Mouse (Mus musculus): Measurements from ENCODE around the gene Ccl21b. TPM values are rescaled to one million over a fixed set of nuclear protein-coding genes. Genes with fewer than 3 reads are reported as not detected.

Gene Ccl21b
- total RNA-seq (2023): not detected

DNA sequence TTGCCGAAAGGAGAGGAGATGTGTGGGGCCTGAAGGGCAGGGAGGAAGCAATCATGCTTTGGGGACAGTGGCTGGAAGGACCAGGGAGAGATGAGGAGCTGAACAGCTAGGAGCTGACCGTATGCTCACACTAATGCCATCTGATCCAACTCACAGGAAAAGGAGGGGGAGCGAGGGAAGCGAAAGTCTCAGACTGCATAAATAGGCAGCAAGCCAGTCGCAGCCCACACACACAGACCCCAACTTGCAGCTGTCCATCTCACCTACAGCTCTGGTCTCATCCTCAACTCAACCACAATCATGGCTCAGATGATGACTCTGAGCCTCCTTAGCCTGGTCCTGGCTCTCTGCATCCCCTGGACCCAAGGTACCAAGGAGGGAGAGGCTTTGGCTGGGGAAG is at the start of gene Ccl21b:
TSS of gene Ccl21b (plus strand) at position 301 of the 400 bp plus-strand sequence.

DNA sequence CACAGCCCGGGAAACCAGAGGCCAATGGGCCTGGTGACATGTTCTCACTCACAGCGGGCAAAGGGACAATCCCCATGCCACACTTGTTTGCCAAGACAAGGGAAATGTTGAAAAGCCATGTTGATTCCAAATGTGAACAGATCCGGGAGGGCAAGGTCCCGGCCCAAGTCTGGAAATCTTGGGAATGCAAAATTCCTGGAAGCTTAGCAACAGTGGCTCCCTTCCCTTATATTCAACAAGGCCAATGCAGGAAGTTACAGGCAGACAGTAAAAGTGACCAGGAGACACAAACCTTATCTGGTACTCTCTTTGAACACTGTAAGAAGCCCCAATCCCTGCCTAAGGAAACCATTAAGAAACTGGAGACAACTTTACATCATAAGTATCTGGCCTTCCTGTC is 15.2 kb upstream of the Ccl21b start, which contains the start of gene Gm10600:
TSS of gene Gm10600 (plus strand) at position 301 of the 400 bp plus-strand sequence.

DNA sequence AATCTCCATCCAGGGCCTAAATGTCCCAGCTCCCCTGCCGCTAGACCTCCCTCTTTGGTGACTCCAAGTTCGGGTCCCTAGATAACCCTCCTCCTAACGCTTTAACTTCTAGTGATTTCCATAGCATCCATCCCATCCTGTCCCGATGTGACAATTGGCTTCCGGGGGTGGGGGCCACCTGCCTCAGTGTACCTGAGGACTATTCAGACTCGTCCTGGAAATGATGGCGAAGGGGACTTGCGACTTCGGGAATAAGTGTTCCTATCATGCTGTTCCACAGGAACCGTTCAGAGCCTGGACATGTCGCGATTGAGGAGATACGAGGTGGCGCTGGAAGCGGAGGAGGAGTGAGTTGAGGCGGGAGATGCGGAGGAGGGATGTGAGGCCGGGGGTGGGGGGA is 38.4 kb downstream of the Ccl21b start, which contains the start of gene Gm21953:
TSS of gene Gm21953 (plus strand) at position 301 of the 400 bp plus-strand sequence.

Other genes starting within 250 kb of the Ccl21b start
- not detected for gene Gm21093, start 221.0 kb upstream of the Ccl21b start, total RNA-seq (2023)
- not detected for gene Gm3893, start 164.6 kb upstream of the Ccl21b start, total RNA-seq (2023)
- not detected for gene Gm13304, start 140.9 kb upstream of the Ccl21b start, total RNA-seq (2023)
- gene Gm13306, start 102.3 kb upstream of the Ccl21b start, total RNA-seq (2023): 1 to 10 TPM in 1 of 2 experiments, not detected in 1; 1.3 TPM
- gene Gm13305, start 87.2 kb upstream of the Ccl21b start, total RNA-seq (2023): not detected
- not detected for gene Gm10600, start 15.1 kb upstream of the Ccl21b start, total RNA-seq (2023)
- not detected for gene Gm21953, start 38.5 kb downstream of the Ccl21b start, total RNA-seq (2023)
- under 1 TPM; 0.09 to 0.16 TPM for gene Fam205a3, start 62.6 kb downstream of the Ccl21b start, total RNA-seq (2023)
- gene Gm21586, start 183.6 kb downstream of the Ccl21b start, total RNA-seq (2023): not detected
- gene Gm2163, start 211.0 kb downstream of the Ccl21b start, total RNA-seq (2023): under 1 TPM in 1 of 2 experiments, not detected in 1; 0.16 TPM

Data from neutrophil, adult 59 days (primary cell).